Mouse (Mus musculus) cerebellum, postnatal 14 days (tissue): ENCODE data around the gene Clstn2.

Source experiments
- DNase-seq, 2 experiments: peaks; one replicate each; pipeline ENCODE4 v3.0.0; 2021; ENCODE audit warnings: mixed read lengths in 2 of 2

The Clstn2 gene

GRCm38 (mm10) chr9:98032573-98033272, at the start of gene Clstn2:
Gene Clstn2, minus strand, starts transcription at chr9:98033181.
- peak; percentile 61 to 77 for DNase-seq

DNA sequence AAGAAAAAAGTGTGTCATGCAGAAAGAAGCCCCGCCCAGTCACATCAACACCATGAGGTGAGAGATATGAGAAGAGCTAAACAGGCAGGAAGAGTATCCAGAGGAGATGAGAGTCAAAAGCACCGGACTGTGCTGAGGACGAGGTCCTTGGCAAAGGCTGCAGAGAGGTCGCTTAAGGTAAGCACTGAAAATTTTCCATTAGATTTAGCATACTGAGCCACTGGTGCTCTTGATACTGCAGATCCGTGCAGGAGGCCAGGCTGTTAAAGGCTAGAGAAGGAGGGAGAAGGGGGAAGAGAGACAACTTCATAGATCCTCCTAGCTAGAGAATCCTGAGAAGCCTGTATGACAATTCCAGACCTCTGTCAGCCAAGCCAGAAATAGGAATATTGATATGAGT, 34.8 kb upstream of the Clstn2 start:
- DNase-seq: no peak

- DNase-seq: peak; percentile 32 to 53
Observed at GRCm38 (mm10) chr9:98061646-98062045, 28.7 kb upstream of the Clstn2 start.

- DNase-seq: peak; percentile 75 to 85
Observed at GRCm38 (mm10) chr9:98057291-98057690, 24.3 kb upstream of the Clstn2 start.

DNA sequence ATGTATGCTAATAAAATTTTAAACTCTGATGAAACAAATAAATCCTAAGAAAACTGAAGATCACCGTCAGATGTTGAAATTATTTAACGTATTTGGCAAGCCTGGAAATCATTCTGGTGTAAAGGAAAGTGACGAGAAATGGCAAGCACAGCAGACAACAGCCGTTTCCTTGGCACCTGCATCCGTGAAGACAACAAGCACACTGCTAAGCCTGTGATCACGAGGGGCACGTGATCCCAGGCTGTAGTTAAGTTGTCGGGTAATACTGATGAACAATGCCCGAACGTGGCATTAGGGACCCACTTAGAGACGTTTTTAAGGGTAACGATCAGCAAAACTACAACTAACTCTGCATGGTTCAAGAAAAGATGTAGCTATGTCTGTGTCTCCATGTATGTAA, 18.4 kb upstream of the Clstn2 start:
- DNase-seq: peak; percentile 48 to 49

DNA sequence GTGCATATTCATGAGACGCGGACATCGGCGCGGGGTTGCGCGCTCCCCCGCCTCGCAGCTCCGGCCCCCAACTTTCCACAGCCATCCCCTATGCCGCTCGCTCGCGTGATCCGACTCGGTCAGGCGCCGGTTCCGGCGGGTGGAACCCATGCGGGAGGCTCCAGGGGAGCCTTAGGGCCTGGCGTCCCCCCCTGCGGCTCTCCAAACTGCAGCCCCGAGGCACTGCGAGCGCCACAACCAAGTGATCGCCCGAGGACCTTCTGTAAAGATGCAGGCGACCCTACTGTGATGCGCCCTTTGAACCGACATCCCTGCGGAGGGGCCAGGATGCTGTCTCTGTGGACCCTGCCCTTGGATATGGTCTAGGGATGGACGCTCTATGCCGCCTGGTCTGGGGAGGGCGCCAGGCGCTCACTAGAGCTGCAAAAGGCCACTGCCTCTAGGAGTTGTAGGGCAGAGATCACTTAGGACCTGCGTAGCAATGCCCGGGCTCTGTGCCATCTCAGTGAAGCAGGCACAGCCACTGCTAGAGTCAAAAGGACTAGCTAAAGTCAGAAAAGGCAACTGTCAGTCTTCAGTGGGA, 383 bp upstream of the Clstn2 start:
- DNase-seq: peak; percentile 57 to 71

DNA sequence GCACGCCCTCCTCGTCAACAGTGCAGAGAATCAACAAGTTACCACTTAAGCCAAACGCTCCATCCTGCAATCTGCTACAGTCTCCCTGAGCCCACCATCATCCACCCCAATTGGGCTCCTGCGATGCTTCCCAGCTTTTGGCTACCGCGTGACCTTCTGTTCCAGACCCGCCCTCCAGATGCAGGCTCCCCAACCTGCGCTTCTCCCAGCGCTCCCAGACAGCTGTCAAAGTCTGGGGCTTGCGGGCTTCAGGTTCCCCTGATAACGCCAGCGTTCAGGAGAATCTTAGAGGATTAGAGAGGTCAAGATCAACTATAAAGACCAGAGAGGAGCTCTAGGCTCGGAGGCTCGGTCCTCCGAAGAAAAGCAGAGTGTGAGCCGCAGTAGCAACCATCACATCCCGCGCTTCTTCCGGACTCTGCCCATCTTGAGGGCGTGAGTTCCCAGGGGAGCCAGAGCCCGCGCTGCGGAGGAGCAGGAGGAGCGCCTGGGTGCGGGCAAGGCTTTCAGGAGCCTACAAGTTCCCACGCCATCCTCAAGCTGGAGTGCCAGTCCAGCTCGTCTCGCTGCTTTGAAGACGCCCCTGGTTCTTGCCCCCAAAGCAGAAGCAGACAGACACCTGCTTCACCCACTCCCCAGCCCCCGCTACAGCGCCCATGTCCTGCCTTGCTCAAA, 946 bp downstream of the Clstn2 start:
- DNase-seq: peak; percentile 19 to 24

GRCm38 (mm10) chr9:98030715-98031114, 2.3 kb downstream of the Clstn2 start:
- DNase-seq: peak; percentile 47 to 50

DNA sequence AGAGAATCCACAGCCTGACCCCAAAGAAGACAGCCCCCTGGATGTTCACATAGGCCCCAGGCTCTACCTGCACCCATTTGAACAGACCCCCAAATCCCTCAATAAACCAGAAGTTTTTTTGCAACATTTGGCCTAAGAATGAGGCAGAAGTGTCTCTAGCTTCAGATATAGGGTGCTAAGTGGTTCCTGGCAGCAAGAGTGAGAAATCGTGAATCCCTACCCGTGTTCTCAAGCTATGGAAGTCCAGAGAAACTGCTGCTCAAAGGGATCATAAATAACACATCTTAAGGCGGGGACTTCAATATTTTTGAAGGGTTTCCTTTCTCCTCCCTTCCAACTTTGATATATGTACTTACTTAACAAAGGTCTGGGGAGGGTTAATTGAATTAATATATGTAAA, 7.4 kb downstream of the Clstn2 start:
- DNase-seq: no peak

GRCm38 (mm10) chr9:98023069-98023468, 9.9 kb downstream of the Clstn2 start:
- no peak for DNase-seq

DNA sequence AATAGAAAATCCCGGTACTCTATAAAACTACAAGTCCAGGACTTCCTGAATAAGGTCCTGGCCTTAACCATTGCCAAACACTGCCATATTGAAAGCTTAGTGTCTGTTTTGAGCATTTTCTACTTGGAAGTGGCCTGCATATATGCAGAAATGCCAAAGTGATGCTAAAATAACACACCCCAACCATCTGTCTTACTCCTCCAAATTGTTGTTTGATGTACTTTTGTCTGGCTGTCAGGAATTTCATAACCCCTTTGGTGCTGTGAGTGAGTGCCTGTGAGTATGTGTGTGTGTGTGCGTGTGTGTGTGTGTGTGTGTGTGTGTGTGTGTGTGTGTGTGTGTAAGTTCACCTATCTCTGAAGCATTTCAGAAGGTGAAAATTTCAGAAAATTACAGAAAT, 13.1 kb downstream of the Clstn2 start:
- DNase-seq: no peak

- no peak for DNase-seq
Observed at GRCm38 (mm10) chr9:98018687-98019086, 14.3 kb downstream of the Clstn2 start.

- DNase-seq: peak; percentile 49
Observed at GRCm38 (mm10) chr9:98016576-98016975, 16.4 kb downstream of the Clstn2 start.

DNA sequence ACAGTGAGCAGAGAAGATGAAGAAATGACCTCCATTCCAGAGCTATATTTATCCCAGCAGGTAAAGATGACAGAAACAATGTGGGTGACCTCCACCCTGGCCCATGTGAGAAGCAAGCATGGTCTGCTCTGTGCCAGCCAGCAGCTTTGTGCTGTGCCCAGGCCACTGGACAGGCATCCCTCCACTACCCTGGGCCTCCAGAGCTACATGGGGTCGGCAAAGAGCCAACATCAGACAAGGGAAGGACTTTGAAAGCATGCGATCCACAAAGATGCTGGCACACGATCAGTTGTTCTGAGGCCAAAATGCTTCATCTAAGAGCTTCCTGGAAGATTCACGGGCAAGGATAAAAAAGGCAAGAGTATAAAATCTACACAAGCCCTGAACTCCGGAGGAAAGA, 36.6 kb downstream of the Clstn2 start:
- peak; percentile 75 for DNase-seq

- DNase-seq: no peak
Observed at GRCm38 (mm10) chr9:97995723-97996122, 37.3 kb downstream of the Clstn2 start.

GRCm38 (mm10) chr9:97992131-97992530, 40.9 kb downstream of the Clstn2 start:
- peak; percentile 80 to 82 for DNase-seq

DNA sequence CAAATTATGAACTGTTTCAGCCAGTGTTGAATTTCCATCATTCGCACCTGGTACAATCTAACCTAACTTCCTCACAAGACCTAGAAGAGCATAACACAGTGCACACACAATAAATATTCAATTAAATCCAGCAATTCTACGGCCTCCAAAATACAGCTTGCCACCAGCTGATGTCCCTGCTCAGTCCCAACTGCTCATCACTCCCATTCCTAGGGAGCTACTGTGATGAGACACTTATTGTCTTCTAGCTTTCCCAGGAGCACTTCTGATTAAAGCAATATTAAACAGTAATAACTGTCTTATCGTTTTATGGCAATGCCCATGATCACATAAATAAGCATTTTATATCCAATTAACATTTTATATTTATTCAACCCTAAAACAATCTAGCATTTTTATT, 55.6 kb downstream of the Clstn2 start:
- DNase-seq: no peak

DNA sequence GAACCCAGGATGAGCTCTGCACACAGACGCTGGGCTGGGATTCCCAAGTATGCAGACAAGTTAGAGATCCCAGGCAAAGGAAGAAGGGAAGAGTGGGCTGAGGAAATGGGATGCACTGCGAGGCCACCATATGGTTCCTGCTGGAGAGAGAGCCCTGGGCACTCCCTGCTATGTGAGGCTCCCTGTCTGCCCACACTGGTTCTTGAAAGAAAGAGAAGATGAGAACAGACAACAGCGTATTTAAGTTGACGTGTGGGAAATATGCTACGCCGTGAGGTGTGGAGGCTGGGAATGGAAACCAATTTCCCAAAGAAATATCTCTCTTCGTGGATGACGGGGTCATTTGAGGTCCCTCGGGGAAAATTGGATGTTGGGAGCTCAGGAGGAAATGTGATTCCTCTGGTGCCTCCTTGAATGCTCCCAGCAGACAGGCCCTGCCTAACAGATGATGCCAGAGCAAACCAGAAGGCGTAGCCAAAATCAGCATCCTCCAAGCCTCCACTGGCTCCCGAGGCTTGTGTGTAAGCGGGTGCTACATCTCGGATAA, 58.1 kb downstream of the Clstn2 start:
- DNase-seq: no peak

- peak in 1 of 2 experiments; percentile 38 for DNase-seq
Observed at GRCm38 (mm10) chr9:97966691-97967090, 66.3 kb downstream of the Clstn2 start.

DNA sequence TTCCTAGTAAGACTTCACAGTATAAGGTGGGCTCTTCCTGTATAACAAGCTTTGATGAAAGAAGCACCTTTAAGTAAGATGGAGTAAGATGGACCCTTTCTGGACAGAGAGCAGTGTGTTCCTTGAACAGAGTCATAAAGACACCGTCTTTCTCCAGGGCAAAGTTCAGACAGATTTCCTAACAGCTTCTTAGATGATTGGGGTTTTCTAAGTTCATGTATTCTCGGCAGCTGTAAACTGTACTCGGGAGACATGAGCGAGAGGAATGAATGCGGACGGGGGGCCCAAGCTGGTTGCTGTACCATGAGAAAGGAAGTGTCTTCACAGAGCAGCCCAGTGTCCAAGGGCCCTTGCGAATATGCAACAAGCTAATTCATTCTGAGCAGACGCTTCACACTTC, 75.5 kb downstream of the Clstn2 start:
- no peak for DNase-seq

GRCm38 (mm10) chr9:97956407-97957106, 76.4 kb downstream of the Clstn2 start:
- peak; percentile 84 to 88 for DNase-seq

DNA sequence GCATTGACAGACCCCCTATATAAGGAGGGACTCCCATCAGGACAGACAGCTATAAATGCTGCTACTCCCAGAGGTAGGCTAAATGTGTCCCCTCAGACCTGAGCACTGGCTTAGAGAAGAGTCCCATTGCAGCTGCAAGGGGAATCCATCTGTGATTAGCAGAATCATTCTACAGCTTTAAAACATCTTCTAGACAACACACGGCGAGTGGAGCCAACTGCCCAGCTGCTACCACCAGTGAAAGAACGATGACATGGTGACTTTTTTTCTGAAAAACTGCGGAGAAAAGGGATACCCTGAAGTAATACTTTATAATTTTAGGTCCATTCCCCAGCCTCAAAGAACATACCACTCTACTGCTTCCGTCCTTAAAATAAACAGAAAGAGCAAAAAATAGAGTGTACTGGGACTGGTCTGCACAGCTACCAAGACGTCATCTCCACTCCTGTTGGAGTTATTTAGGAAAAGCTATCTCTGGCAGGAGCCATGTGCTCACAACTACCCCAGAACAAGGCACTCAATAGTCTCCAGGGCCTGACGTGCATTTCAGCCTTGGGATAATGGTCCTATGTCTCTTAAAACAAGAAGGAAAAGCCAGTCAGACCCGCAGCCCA, 79.1 kb downstream of the Clstn2 start:
- no peak for DNase-seq
